Mouse (Mus musculus) bone marrow macrophage, adult 2 months (primary cell): ENCODE data around the gene Pabpc5. TPM values are rescaled to one million over a fixed set of nuclear protein-coding genes. Genes with fewer than 3 reads are reported as not detected.

Source experiments
- H3K27ac ChIP-seq: 2 replicates; pipeline ENCODE4 v1.5.1; 2012; ENCODE audit warnings: low read depth, low read length; ENCODE audit not compliant: insufficient read depth
- H3K4me1 ChIP-seq: 2 replicates; pipeline ENCODE4 v1.6.1; 2012; ENCODE audit warnings: low read length; ENCODE audit not compliant: control insufficient read depth, insufficient read depth
- H3K4me3 ChIP-seq: 2 replicates; pipeline ENCODE4 v1.5.1; 2012; ENCODE audit warnings: mild to moderate bottlenecking, low read length, moderate library complexity; ENCODE audit not compliant: insufficient read depth
- CTCF ChIP-seq: IDR thresholded peaks from 2 replicates; pipeline ENCODE4 v1.5.1; 2012; ENCODE audit warnings: low read depth, mild to moderate bottlenecking, low read length, moderate library complexity
- POLR2A ChIP-seq: IDR thresholded peaks from 2 replicates; pipeline ENCODE4 v1.6.1; 2012; ENCODE audit warnings: mild to moderate bottlenecking, low read depth, low read length, borderline replicate concordance
- polyA plus RNA-seq: library from polyadenylated mRNA; stranded (reverse); fragments of >200 nt; gene quantifications from 2 replicates; pipeline ENCODE4 v1.2.4, GENCODE M21; 2012; ENCODE audit not compliant: missing spikeins, insufficient read depth, insufficient read length

Gene Pabpc5
- polyA plus RNA-seq, result not detected in 2 replicates

DNA sequence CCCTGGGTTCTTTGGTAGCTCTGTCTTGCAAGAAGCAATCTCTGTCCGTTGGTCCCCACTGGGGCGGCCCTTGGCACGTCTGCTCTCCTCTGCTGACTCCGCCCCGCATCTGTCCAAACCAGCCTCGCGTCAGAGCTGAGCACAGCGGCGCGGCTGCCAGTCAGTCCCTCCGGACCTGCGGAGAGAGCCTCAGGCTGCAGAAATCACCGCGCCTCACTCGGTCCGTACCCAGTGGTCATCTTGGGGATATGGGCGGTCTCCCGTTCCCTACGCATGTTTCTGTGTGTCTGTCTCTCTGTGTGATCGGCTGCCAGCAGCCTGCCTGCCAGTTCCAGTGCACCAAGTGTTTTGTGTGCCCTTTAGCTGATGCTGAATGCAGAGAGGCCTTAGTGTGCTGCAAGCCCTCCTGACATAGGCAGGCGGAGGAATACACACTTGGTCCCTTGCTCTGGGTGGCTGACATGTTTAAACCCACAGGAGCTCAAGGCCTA is at the start of gene Pabpc5:
Pabpc5 (plus strand) TSS at position 116 of the 491 bp plus-strand sequence.
- TF ChIP-seq CTCF (no peak), POLR2A (no peak)
- no peaks in the 10 kb centered on the region for H3K4me1 ChIP-seq
- no peak within 1 kb of the TSS for H3K4me3 ChIP-seq
- no peak within 1 kb of the TSS for H3K27ac ChIP-seq

DNA sequence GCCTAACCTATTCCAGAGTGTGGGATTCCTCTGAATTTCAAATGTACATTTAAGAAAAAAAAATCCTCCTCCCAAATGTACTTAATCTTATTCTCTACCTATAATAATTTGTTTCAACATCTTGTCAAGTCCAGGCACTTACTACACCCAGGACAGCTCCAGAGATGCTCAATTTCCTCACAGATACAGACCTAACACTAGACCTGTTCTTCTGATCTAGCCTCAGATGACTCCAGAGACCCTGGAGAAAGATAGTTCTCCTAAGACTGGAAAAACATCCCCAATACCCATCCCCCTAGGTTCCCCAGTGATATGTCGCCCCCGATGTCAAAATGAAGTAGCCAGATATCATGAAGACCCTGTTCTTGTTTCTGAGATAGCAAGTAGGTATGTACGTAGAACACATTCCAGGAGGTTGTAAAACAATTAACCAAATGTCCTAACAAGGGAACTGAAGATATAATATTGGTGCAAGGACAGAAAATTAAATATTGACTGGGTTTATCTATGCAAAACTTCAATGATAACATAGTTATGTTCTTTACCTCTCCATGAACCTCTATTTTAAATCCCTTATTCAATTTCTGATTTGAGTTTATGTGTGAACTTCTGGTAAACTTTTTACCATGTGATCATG is 39.9 kb upstream of the Pabpc5 start:
- H3K27ac ChIP-seq, result no peak overlapping the region
- no peak overlapping the region for H3K4me3 ChIP-seq
- no peak for TF ChIP-seq POLR2A
- TF ChIP-seq CTCF, result no peak
- H3K4me1 ChIP-seq, result no peaks in the 10 kb centered on the region

DNA sequence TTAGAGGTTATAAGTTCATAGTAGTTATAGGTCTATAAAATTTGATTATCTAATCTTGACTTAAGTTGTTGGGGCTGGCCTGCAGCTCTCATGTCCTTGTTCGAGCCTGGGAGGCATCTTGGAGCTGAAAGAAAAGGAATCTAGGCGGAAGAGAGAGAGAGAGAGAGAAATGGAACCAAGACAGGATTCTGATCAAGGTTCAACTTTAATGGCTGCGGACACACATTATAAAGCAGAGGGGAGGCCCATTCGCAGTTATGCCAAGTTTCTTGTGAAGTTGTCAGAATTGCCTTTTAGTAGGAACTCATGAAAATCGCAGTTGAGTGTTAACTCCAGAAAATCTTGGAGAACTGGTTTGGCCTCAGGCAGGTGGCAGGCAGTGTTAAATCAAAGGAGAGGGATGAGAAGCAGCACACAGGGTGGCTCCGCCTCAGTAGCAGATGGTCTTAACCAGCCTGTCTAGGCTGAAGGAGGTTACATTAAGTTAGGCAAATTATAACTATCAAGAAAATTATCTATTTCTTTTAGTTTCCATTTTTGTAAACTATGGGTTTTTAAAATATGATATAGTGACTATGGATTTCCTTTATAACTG is 38.6 kb upstream of the Pabpc5 start:
- H3K4me3 ChIP-seq, result no peak overlapping the region
- TF ChIP-seq POLR2A (no peak), CTCF (no peak)
- H3K27ac ChIP-seq, result no peak overlapping the region
- no peaks in the 10 kb centered on the region for H3K4me1 ChIP-seq

DNA sequence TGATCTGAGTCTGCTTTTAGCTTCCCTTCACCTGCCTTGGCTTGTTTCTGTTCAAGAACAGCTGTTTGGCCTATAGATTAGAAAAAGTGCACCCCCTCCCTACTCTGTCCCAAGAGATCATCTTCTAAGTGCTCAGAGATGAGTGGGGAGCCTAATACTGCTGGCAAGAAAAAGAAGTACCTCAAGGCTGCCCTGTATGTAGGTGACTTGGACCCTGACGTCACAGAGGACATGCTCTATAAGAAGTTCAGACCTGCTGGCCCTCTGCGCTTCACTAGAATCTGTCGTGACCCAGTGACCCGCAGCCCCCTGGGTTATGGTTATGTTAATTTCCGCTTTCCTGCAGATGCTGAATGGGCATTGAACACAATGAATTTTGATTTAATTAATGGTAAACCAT is 856 bp downstream of the Pabpc5 start:
- H3K4me3 ChIP-seq, result no peak overlapping the region
- TF ChIP-seq CTCF (no peak), POLR2A (no peak)
- no peak overlapping the region for H3K27ac ChIP-seq
- H3K4me1 ChIP-seq, result no peaks in the 10 kb centered on the region
